Mouse (Mus musculus) midbrain, embryonic 16.5 days (tissue): ENCODE data around the gene Obsl1. TPM values are rescaled to one million over a fixed set of nuclear protein-coding genes. Genes with fewer than 3 reads are reported as not detected.

Source experiments
- ATAC-seq: fragments of 200-750 bp; cut with Nextera tagmentation; 2 replicates; pipeline ENCODE4 v1.8.0; 2017; ENCODE audit warnings: moderate TSS enrichment
- H3K27ac ChIP-seq: fragments of 300-500 bp; sonication (generic); 2 replicates; pipeline ENCODE4 v1.5.1; 2014; ENCODE audit warnings: mild to moderate bottlenecking, low read length, mixed read lengths
- H3K27me3 ChIP-seq: fragments of 300-500 bp; sonication (generic); 2 replicates; pipeline ENCODE4 v1.6.1; 2014; ENCODE audit warnings: low read depth, low read length, mixed read lengths; ENCODE audit not compliant: control insufficient read depth, insufficient read depth
- H3K36me3 ChIP-seq: fragments of 300-500 bp; sonication (generic); 2 replicates; pipeline ENCODE4 v1.6.1; 2014; ENCODE audit warnings: mild to moderate bottlenecking, low read length, moderate library complexity, mixed read lengths; ENCODE audit not compliant: control insufficient read depth, insufficient read depth
- H3K4me1 ChIP-seq: fragments of 300-500 bp; sonication (generic); 2 replicates; pipeline ENCODE4 v1.6.1; 2014; ENCODE audit warnings: mild to moderate bottlenecking, low read length, mixed read lengths; ENCODE audit not compliant: control insufficient read depth, insufficient read depth
- H3K4me2 ChIP-seq: fragments of 300-500 bp; sonication (generic); 2 replicates; pipeline ENCODE4 v1.6.1; 2014; ENCODE audit warnings: mild to moderate bottlenecking, low read length, mixed read lengths
- H3K4me3 ChIP-seq: fragments of 300-500 bp; sonication (generic); 2 replicates; pipeline ENCODE4 v1.5.1; 2014; ENCODE audit warnings: low read depth, mild to moderate bottlenecking, low read length, moderate library complexity, mixed read lengths
- H3K9ac ChIP-seq: fragments of 300-500 bp; sonication (generic); 2 replicates; pipeline ENCODE4 v1.6.1; 2014; ENCODE audit warnings: low read depth, low read length, mixed read lengths
- H3K9me3 ChIP-seq: fragments of 300-500 bp; sonication (generic); replicated peaks from 2 replicates; pipeline ENCODE4 v1.6.1; 2014; ENCODE audit warnings: mild to moderate bottlenecking, low read length, mixed read lengths; ENCODE audit not compliant: control insufficient read depth, poor library complexity, severe bottlenecking
- WGBS: fragments of 180-500 bp; shearing (Covaris S2); extraction: QIAGEN DNeasy Blood & Tissue Kit; methylation state at CpG from one replicate; pipeline ENCODE4 v1.1.7; 2014; 5-methylcytosine and 5-hydroxymethylcytosine counted together
- polyA plus RNA-seq: library from polyadenylated mRNA; unstranded; fragments of >200 nt; fragmentation: Nextera tagmentation; extraction: Ambion mirVana; gene quantifications from 2 replicates; pipeline ENCODE4 v1.2.1, GENCODE M21; 2015

The Obsl1 gene
- polyA plus RNA-seq, 1 experiment from 2014 or later = 23.1 TPM

DNA sequence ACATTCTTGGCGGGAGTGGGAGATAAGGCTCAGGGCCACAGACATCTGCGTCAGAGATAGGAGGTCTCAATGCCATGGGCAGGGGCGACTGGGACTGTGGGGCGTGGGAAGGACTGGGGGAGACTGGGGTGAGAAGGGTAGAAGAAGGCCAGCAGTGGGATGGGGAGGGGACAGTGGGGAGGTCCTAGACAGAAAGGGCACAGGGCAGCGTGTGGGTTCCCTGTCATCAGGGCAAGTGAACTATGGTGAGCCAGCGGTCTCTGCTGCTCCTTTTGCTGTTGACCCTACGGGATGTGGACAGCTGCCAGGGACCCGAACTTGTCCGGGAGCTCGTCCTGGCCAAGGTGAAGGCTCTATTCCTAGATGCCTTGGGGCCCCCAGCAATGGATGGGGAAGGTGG lies 754 bp upstream of the Obsl1 start, which contains the start of gene Inha:
Gene Inha, plus strand, starts transcription at position 72 of the 400 bp plus-strand sequence.
- Histone ChIP-seq H3K9me3 (no peaks in the 10 kb centered on the region), H3K4me3 (peak within 1 kb of the TSS; percentile 57), H3K36me3 (no peaks in the 10 kb centered on the region), H3K4me1 (peaks cover 22% of the 10 kb centered on the region), H3K4me2 (peak within 1 kb of the TSS; percentile 83), H3K9ac (peak within 1 kb of the TSS; percentile 82), H3K27me3 (no peaks in the 10 kb centered on the region), H3K27ac (peak within 1 kb of the TSS; percentile 86)
- 75% methylated on average over 10 of the region's 10 CpGs for WGBS
- no peak for ATAC-seq

DNA sequence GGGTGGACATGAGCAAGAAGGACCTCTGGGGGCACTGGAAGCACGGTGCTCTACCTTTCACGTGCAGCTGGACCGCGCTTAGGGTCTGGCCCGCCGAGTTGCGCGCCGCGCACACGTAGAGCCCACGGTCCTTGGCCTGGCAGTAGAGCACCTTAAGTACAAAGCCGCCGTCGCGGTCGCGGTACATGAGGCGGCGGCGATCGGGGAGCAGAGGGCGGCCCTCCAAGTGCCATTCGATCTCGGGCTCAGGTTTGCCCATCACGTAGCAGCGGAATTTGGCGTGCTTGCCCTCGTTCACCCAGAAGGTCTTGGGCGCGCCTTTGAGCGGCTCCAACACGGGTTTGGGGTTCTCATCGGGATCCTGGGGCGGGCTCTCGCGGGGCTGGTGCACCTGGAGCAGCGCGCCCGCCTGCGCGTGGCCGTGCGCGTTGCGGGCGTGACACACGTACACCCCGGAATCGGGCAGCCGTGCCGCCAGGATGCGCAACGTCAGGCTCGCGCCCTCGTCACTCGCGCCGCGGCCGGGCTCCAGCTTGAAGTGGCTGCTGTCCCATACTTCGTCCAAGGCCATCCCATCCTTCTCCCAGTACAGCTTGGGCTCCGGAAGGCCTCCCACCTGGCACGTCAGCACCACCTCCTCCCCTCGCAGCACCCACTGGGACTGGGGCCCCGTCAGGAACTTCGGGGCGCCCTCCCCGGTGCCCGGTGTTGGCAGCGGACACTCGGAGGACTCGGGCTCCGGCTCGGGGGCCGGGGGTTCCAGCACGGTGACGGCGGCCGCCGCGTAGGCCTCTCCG lies 895 bp downstream of the Obsl1 start:
- ATAC-seq = peak; percentile 89
- WGBS = under 1% methylated on average over 82 of the region's 84 CpGs
- peak overlapping the region; percentile 86 for H3K27ac ChIP-seq

DNA sequence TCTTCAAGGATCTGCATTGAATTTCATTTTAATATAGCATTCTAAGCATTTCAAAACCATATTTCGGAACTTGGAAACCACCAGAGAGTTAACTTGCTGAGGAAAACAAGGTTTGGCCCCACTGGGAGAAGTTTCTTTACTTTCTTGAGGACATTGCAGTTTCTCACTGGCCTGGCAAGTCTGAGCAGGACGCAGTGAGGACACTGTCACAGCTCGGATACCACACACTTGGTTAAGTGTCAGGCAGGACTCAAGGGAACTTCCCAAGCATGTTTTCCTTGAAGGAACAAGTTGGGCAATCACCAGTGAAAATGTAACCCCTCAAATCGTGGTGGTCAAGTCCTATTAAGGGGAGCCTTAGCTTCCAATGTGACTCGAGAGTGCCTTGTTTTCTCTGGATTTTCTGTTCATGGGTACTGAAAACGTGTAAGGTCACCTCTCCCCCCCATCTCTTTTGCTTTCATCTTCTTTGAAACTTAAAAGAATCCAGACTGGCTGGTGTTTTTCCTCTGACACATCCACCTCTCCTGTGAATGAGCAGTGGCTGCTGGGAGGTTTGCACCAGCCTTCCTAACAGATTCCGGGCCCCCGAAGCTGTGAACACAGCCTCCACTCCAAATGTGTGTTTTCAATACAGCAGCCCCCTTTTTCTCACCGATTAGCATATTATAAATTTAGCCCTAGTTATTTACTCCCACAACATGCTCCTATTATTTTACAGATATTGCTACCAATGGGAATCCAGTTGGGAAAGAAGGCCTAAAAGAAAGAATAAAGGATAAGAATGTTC lies 1.8 kb downstream of the Obsl1 start:
- H3K27me3 ChIP-seq = no peaks in the 10 kb centered on the region
- no peak for ATAC-seq
- peaks cover 2% of the 10 kb centered on the region for H3K36me3 ChIP-seq
- peak overlapping the region; percentile 57 for H3K4me3 ChIP-seq
- peaks cover 22% of the 10 kb centered on the region for H3K4me1 ChIP-seq
- H3K27ac ChIP-seq = peak overlapping the region; percentile 86
- no peaks in the 10 kb centered on the region for H3K9me3 ChIP-seq
- H3K9ac ChIP-seq = peak overlapping the region; percentile 82
- WGBS = 59% methylated on average over 9 of the region's 9 CpGs
- peak overlapping the region; percentile 83 for H3K4me2 ChIP-seq

More for the DNA sequence above, 895 bp downstream of the Obsl1 start:
- peaks cover 2% of the 10 kb centered on the region for H3K36me3 ChIP-seq
- H3K9me3 ChIP-seq = no peaks in the 10 kb centered on the region
- peaks cover 22% of the 10 kb centered on the region for H3K4me1 ChIP-seq
- H3K27me3 ChIP-seq = no peaks in the 10 kb centered on the region
- peak overlapping the region; percentile 82 for H3K9ac ChIP-seq
- H3K4me2 ChIP-seq = peak overlapping the region; percentile 83
- H3K4me3 ChIP-seq = peak overlapping the region; percentile 57

DNA sequence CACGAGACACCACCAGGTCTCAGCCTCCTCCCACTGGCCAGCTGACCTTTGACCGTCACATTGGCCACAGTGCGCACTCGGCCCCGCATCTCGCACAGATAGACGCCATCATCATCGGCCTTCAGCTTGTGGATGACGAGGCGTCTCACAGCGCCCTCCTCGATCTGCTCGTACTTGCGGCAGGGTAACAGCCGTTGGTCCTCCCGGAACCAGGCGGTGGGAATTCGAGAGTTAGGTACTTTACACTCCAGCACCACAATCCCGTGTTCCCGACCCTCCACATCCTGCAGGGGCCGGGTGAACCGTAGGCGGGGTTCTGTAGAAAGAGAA lies 2.6 kb downstream of the Obsl1 start:
- Histone ChIP-seq H3K4me2 (no peak overlapping the region), H3K9me3 (no peaks in the 10 kb centered on the region), H3K4me1 (peaks cover 22% of the 10 kb centered on the region), H3K4me3 (no peak overlapping the region), H3K27ac (no peak overlapping the region), H3K36me3 (peaks cover 2% of the 10 kb centered on the region), H3K9ac (no peak overlapping the region), H3K27me3 (no peaks in the 10 kb centered on the region)
- 72% methylated on average over 23 of the region's 23 CpGs for WGBS
- ATAC-seq = no peak

DNA sequence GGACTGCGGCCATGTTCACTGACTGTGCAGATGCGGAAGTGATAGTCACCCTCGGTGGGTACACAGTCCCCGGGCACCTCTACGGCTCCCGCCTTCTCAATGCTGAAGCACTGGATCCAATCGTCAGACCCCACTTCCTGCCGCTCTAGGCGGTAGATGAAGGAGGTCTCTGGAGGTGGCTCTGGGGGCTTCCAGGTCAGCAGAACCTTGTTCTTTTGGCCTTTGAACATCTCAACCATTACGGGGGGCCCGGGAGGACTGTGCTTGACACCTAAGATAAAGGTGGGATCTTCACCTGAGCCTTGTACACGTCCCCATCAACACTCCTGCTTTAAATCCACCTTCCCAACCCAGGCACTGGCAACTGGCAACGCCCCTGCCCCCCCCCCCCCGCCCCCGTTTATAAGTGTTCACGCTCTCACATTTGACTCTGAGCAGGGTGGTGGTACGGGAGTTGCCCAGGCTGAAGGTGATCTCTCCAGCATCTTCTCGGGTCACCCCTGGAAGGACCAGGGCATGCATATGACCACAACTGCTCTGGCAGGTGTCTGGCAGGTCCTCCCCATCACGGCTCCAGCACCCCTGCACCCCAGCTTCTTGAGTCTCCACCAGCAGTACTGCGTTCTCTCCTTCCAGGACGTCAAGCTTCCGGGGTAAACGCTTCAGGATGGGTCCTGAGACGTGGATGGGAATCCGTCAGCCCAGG lies 3.2 kb downstream of the Obsl1 start:
- Histone ChIP-seq H3K4me3 (no peak overlapping the region), H3K27me3 (no peaks in the 10 kb centered on the region), H3K4me2 (no peak overlapping the region)

DNA sequence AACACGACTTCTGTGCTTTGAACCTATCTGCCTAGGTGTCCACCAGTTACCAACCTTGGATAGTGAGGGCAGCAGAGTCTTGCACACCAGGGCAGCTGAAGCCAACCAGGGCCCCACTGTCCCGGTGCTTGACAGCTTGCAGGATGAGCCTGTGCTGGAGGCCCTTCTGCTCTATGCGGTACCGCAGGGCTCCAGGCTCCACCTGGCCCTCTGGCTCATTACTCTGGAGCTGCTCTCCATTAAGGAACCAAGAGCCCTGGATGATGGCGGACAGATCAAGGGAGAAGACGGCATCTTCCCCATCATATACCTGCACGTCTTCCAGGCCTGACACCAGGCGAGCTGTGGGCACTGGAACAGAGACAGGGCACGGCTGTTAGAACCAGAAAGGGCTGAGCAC lies 4.3 kb downstream of the Obsl1 start:
- Histone ChIP-seq H3K4me1 (peaks cover 16% of the 10 kb centered on the region), H3K9ac (no peak overlapping the region), H3K9me3 (no peaks in the 10 kb centered on the region), H3K4me2 (no peak overlapping the region), H3K27ac (no peak overlapping the region), H3K4me3 (no peak overlapping the region), H3K36me3 (peaks cover 2% of the 10 kb centered on the region), H3K27me3 (no peaks in the 10 kb centered on the region)
- no peak for ATAC-seq
- 96% methylated on average over 9 of the region's 9 CpGs for WGBS

More for the DNA sequence above, 3.2 kb downstream of the Obsl1 start:
- Histone ChIP-seq H3K27ac (no peak overlapping the region), H3K4me1 (peaks cover 22% of the 10 kb centered on the region), H3K36me3 (peaks cover 2% of the 10 kb centered on the region), H3K9me3 (no peaks in the 10 kb centered on the region), H3K9ac (no peak overlapping the region)
- WGBS = 90% methylated on average over 25 of the region's 25 CpGs
- no peak for ATAC-seq

DNA sequence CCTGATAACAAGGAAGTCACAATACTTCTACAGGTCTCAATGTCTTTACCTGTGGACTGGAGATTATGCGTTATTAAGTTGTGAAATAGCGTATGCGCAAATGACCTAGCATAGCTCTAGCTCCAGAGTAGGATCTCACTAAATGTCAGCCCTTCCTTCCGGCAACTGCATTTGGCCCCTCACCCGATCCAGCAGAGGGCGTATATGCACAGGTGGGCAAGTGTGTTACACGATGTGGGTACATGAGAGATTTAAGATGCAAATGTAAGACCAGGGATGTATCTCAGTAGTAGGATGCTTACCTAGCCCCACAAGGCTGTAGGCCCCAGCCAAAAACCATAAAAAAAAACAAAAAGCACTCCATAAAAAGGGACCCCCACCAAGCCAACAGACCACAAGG lies 6.8 kb downstream of the Obsl1 start:
- Histone ChIP-seq H3K9me3 (no peaks in the 10 kb centered on the region), H3K36me3 (peaks cover 2% of the 10 kb centered on the region), H3K4me2 (no peak overlapping the region), H3K4me1 (peaks cover 7% of the 10 kb centered on the region), H3K9ac (no peak overlapping the region), H3K27ac (no peak overlapping the region), H3K27me3 (no peaks in the 10 kb centered on the region), H3K4me3 (no peak overlapping the region)
- ATAC-seq = no peak
- WGBS = 84% methylated on average over 7 of the region's 7 CpGs

DNA sequence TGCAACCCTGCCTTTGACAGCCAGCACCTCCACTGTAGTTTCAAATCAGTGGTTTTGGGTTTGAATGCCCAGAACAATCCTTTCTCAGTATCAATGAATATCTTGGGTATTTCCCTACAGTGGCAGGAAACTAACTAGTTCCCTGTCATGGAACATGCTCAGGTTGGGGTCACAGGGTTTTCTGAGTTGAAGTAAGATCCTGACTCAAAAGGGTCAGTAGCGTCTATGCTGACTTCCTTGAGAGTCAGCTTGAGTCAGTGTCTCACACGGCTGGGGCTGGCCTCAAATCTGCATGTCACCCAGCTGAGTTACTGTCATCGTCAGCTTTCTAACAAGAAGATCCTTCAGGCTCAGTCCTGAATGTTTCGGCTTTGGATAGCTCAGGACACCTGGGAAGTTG lies 7.4 kb downstream of the Obsl1 start:
- no peak overlapping the region for H3K4me3 ChIP-seq
- H3K36me3 ChIP-seq = peaks cover 2% of the 10 kb centered on the region
- peaks cover 2% of the 10 kb centered on the region; the same call in 1 of the 2 replicates for H3K4me1 ChIP-seq
- 87% methylated on average over 4 of the region's 4 CpGs for WGBS
- H3K9ac ChIP-seq = no peak overlapping the region
- H3K27ac ChIP-seq = no peak overlapping the region
- H3K27me3 ChIP-seq = no peaks in the 10 kb centered on the region
- H3K4me2 ChIP-seq = no peak overlapping the region
- ATAC-seq = no peak
- H3K9me3 ChIP-seq = no peaks in the 10 kb centered on the region
